Mouse (Mus musculus): ENCODE data around the gene Gpm6b. TPM values are rescaled to one million over a fixed set of nuclear protein-coding genes. Genes with fewer than 3 reads are reported as not detected.
A peak's percentile ranks its signal among the peaks of the same experiment; 100 is the strongest.

Gpm6b gene
- 7.2 and 7.5 TPM in 2 replicates for polyA plus RNA-seq (2015; fragmentation: Nextera tagmentation; extraction: Ambion mirVana)

GRCm38 (mm10) chrX:166238831-166239460 is at the start of gene Gpm6b:
TSS of gene Gpm6b (plus strand) at chrX:166238911.
- ATAC-seq (ENCODE audit: extremely low read depth, insufficient number of reproducible peaks, low FRiP score, low TSS enrichment), result peak; percentile 78; the same call in 1 of the 2 replicates
- WGBS, result 14% methylated on average over 55 of the region's 63 CpGs
- Histone ChIP-seq H3K4me2 (peak within 1 kb of the TSS; percentile 91), H3K27me3 (replicated peaks) (peaks cover 34% of the 10 kb centered on the region), H3K4me1 (no peaks in the 10 kb centered on the region), H3K27ac (replicated peaks) (no peak within 1 kb of the TSS), H3K4me3 (peak within 1 kb of the TSS; percentile 59), H3K36me3 (no peaks in the 10 kb centered on the region), H3K9me3 (no peaks in the 10 kb centered on the region), H3K9ac (peak within 1 kb of the TSS; percentile 75)

- no peak for ATAC-seq (ENCODE audit: extremely low read depth, insufficient number of reproducible peaks, low FRiP score, low TSS enrichment)
- no peaks in the 10 kb centered on the region for H3K4me1 ChIP-seq
- no peaks in the 10 kb centered on the region for H3K27me3 ChIP-seq (replicated peaks)
- H3K9me3 ChIP-seq, result no peaks in the 10 kb centered on the region
- no peak overlapping the region for H3K4me3 ChIP-seq
- 0 out of 2 replicates have a peak, but pooled peaks cover 6% of the 10 kb centered on the region for H3K36me3 ChIP-seq
- no peak overlapping the region for H3K4me2 ChIP-seq
- H3K27ac ChIP-seq (replicated peaks), result no peak overlapping the region
- no peak overlapping the region for H3K9ac ChIP-seq
These were observed 42.4 kb upstream of the Gpm6b start for GRCm38 (mm10) chrX:166196327-166196726.

GRCm38 (mm10) chrX:166198266-166198665 is 40.4 kb upstream of the Gpm6b start:
- Histone ChIP-seq H3K9ac (no peak overlapping the region), H3K27me3 (replicated peaks) (no peaks in the 10 kb centered on the region), H3K36me3 (no peaks in the 10 kb centered on the region), H3K4me1 (no peaks in the 10 kb centered on the region), H3K27ac (replicated peaks) (no peak overlapping the region), H3K4me2 (no peak overlapping the region), H3K9me3 (peaks cover 4% of the 10 kb centered on the region; the same call in 1 of the 2 replicates), H3K4me3 (no peak overlapping the region)
- WGBS, result 71% methylated on average over 2 of the region's 2 CpGs
- no peak for ATAC-seq (ENCODE audit: extremely low read depth, insufficient number of reproducible peaks, low FRiP score, low TSS enrichment)

GRCm38 (mm10) chrX:166199812-166200211 is 38.9 kb upstream of the Gpm6b start:
- H3K27me3 ChIP-seq (replicated peaks), result no peaks in the 10 kb centered on the region
- H3K4me3 ChIP-seq, result no peak overlapping the region
- no peak overlapping the region for H3K9ac ChIP-seq
- no peaks in the 10 kb centered on the region for H3K4me1 ChIP-seq
- ATAC-seq (ENCODE audit: extremely low read depth, insufficient number of reproducible peaks, low FRiP score, low TSS enrichment), result no peak
- H3K27ac ChIP-seq (replicated peaks), result no peak overlapping the region
- H3K36me3 ChIP-seq, result no peaks in the 10 kb centered on the region
- H3K4me2 ChIP-seq, result no peak overlapping the region
- peaks cover 4% of the 10 kb centered on the region; the same call in 1 of the 2 replicates for H3K9me3 ChIP-seq

- ATAC-seq (ENCODE audit: extremely low read depth, insufficient number of reproducible peaks, low FRiP score, low TSS enrichment), result no peak
- Histone ChIP-seq H3K9ac (no peak overlapping the region), H3K9me3 (no peaks in the 10 kb centered on the region), H3K27me3 (replicated peaks) (peaks cover 3% of the 10 kb centered on the region; the same call in 1 of the 2 replicates), H3K4me2 (no peak overlapping the region), H3K4me3 (no peak overlapping the region), H3K36me3 (no peaks in the 10 kb centered on the region), H3K4me1 (no peaks in the 10 kb centered on the region), H3K27ac (replicated peaks) (no peak overlapping the region)
- 67% methylated on average over 2 of the region's 2 CpGs for WGBS
These were observed 24.1 kb upstream of the Gpm6b start for GRCm38 (mm10) chrX:166214576-166214975.

GRCm38 (mm10) chrX:166216248-166216647 is 22.5 kb upstream of the Gpm6b start:
- no peak for ATAC-seq (ENCODE audit: extremely low read depth, insufficient number of reproducible peaks, low FRiP score, low TSS enrichment)
- WGBS, result 80% methylated on average over 6 of the region's 6 CpGs
- Histone ChIP-seq H3K27ac (replicated peaks) (no peak overlapping the region), H3K27me3 (replicated peaks) (peaks cover 10% of the 10 kb centered on the region; the same call in 1 of the 2 replicates), H3K4me3 (no peak overlapping the region), H3K9me3 (no peaks in the 10 kb centered on the region), H3K4me1 (no peaks in the 10 kb centered on the region), H3K36me3 (no peaks in the 10 kb centered on the region), H3K4me2 (no peak overlapping the region), H3K9ac (no peak overlapping the region)

- no peak overlapping the region for H3K4me3 ChIP-seq
- WGBS, result 67% methylated on average over 8 of the region's 8 CpGs
These were observed 22.0 kb upstream of the Gpm6b start for GRCm38 (mm10) chrX:166216720-166217119.

GRCm38 (mm10) chrX:166219331-166219730 is 19.4 kb upstream of the Gpm6b start:
- Histone ChIP-seq H3K4me3 (no peak overlapping the region), H3K27me3 (replicated peaks) (peaks cover 10% of the 10 kb centered on the region; the same call in 1 of the 2 replicates), H3K27ac (replicated peaks) (no peak overlapping the region), H3K36me3 (no peaks in the 10 kb centered on the region), H3K4me2 (no peak overlapping the region), H3K9ac (no peak overlapping the region), H3K4me1 (no peaks in the 10 kb centered on the region), H3K9me3 (no peaks in the 10 kb centered on the region)
- ATAC-seq (ENCODE audit: extremely low read depth, insufficient number of reproducible peaks, low FRiP score, low TSS enrichment), result no peak
- WGBS, result 49% methylated on average over 5 of the region's 5 CpGs

More at GRCm38 (mm10) chrX:166216720-166217119, 22.0 kb upstream of the Gpm6b start:
- Histone ChIP-seq H3K27me3 (replicated peaks) (peaks cover 10% of the 10 kb centered on the region; the same call in 1 of the 2 replicates), H3K9me3 (no peaks in the 10 kb centered on the region), H3K9ac (no peak overlapping the region), H3K27ac (replicated peaks) (no peak overlapping the region), H3K36me3 (no peaks in the 10 kb centered on the region), H3K4me1 (no peaks in the 10 kb centered on the region), H3K4me2 (no peak overlapping the region)
- no peak for ATAC-seq (ENCODE audit: extremely low read depth, insufficient number of reproducible peaks, low FRiP score, low TSS enrichment)

GRCm38 (mm10) chrX:166226856-166227255 is 11.9 kb upstream of the Gpm6b start:
- Histone ChIP-seq H3K4me3 (no peak overlapping the region), H3K4me1 (no peaks in the 10 kb centered on the region), H3K27me3 (replicated peaks) (no peaks in the 10 kb centered on the region), H3K4me2 (no peak overlapping the region), H3K9me3 (no peaks in the 10 kb centered on the region), H3K9ac (no peak overlapping the region), H3K27ac (replicated peaks) (no peak overlapping the region), H3K36me3 (no peaks in the 10 kb centered on the region)
- no peak for ATAC-seq (ENCODE audit: extremely low read depth, insufficient number of reproducible peaks, low FRiP score, low TSS enrichment)
- WGBS, result 72% methylated on average over 5 of the region's 5 CpGs

GRCm38 (mm10) chrX:166229750-166230149 is 9.0 kb upstream of the Gpm6b start:
- no peak for ATAC-seq (ENCODE audit: extremely low read depth, insufficient number of reproducible peaks, low FRiP score, low TSS enrichment)

GRCm38 (mm10) chrX:166230515-166231267 is 8.0 kb upstream of the Gpm6b start:
- Histone ChIP-seq H3K9me3 (no peaks in the 10 kb centered on the region), H3K4me2 (no peak overlapping the region), H3K27ac (replicated peaks) (no peak overlapping the region), H3K36me3 (no peaks in the 10 kb centered on the region), H3K4me1 (no peaks in the 10 kb centered on the region), H3K9ac (no peak overlapping the region), H3K4me3 (no peak overlapping the region), H3K27me3 (replicated peaks) (0 out of 2 replicates have a peak, but pooled peaks cover 4% of the 10 kb centered on the region)
- no peak for ATAC-seq (ENCODE audit: extremely low read depth, insufficient number of reproducible peaks, low FRiP score, low TSS enrichment)
- 75% methylated on average over 6 of the region's 6 CpGs for WGBS

More at GRCm38 (mm10) chrX:166229750-166230149, 9.0 kb upstream of the Gpm6b start:
- Histone ChIP-seq H3K27ac (replicated peaks) (no peak overlapping the region), H3K4me2 (no peak overlapping the region), H3K36me3 (no peaks in the 10 kb centered on the region), H3K9me3 (no peaks in the 10 kb centered on the region), H3K4me1 (no peaks in the 10 kb centered on the region), H3K27me3 (replicated peaks) (0 out of 2 replicates have a peak, but pooled peaks cover 4% of the 10 kb centered on the region), H3K4me3 (no peak overlapping the region), H3K9ac (no peak overlapping the region)
- WGBS, result 69% methylated on average over 3 of the region's 3 CpGs
